ENCODE assay signal across 27 mouse cellular contexts in the genomic region with DNA sequence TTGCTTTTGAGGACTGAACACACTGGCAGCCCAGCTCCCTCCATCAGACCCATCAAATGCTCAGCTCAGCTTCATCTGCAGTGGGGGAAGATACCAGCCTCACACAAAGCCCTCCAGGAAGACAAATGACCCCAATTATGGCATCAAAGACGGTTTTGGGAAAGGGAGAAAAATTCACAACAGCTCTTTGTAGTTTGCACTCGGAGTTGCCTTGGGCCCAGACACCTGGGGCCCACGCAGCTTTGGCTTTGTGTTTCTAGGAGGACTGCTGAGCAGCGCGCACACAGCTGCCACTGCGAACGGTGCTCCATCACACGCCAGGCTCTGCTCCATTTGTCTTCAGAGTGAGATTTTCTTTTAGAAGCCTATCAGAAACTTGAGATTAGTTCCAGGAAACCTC.
DNase-seq lines count a peak whose midpoint lies in the region; ATAC-seq and TF ChIP-seq lines count a peak whose summit lies in the region.
"Had no signal": no experiment of that assay in that cellular context is flagged by ENCODE, and none has a peak within 500 bp of the region (broad histone marks: within the 10 kb centered on the region; RNA-seq: fewer than 3 reads in every experiment).

No protein-coding gene starts in this region.

- peaks cover 3% of the 10 kb centered on the region; the same call in 1 of the 2 replicates for H3K4me1 ChIP-seq in forebrain, embryonic 14.5 days (ENCODE audit: control insufficient read depth, insufficient read depth, low read length)
- H3K4me1 ChIP-seq in forebrain, embryonic 16.5 days (replicated peaks; ENCODE audit: control insufficient read depth, insufficient read depth, low read length) = peaks cover 8% of the 10 kb centered on the region
- peaks cover 5% of the 10 kb centered on the region; the same call in 1 of the 2 replicates for H3K4me1 ChIP-seq in embryonic facial prominence, embryonic 10.5 days
- H3K4me1 ChIP-seq in hindbrain, postnatal 0 days (ENCODE audit: insufficient read depth, low read length) = peaks cover 5% of the 10 kb centered on the region; the same call in 1 of the 2 replicates
- H3K4me1 ChIP-seq: embryonic facial prominence, embryonic 12.5 days; limb, embryonic 12.5 days; midbrain, embryonic 12.5 days had no signal

- no peak for ATAC-seq in forebrain, embryonic 14.5 days
- no peak for ATAC-seq in forebrain, embryonic 16.5 days
- ATAC-seq in hindbrain, postnatal 0 days = no peak
- ATAC-seq: forebrain, embryonic 15.5 days; liver, postnatal 0 days; lung, postnatal 0 days had no signal

- no peaks in the 10 kb centered on the region for H3K9me3 ChIP-seq in forebrain, embryonic 14.5 days (replicated peaks; ENCODE audit: control insufficient read depth, low read length)
- H3K9me3 ChIP-seq in forebrain, embryonic 16.5 days (ENCODE audit: control insufficient read depth, low read length) = no peaks in the 10 kb centered on the region
- H3K9me3 ChIP-seq in embryonic facial prominence, embryonic 10.5 days = no peaks in the 10 kb centered on the region
- no peaks in the 10 kb centered on the region for H3K9me3 ChIP-seq in hindbrain, postnatal 0 days (ENCODE audit: low read length)
- H3K9me3 ChIP-seq: embryonic facial prominence, embryonic 12.5 days; forebrain, embryonic 15.5 days; midbrain, embryonic 12.5 days had no signal

- no peak overlapping the region for H3K4me2 ChIP-seq in forebrain, embryonic 14.5 days (ENCODE audit: low read length)
- H3K4me2 ChIP-seq in forebrain, embryonic 16.5 days (ENCODE audit: low read length) = no peak overlapping the region
- H3K4me2 ChIP-seq in hindbrain, postnatal 0 days (ENCODE audit: low read depth, low read length) = no peak overlapping the region
- H3K4me2 ChIP-seq: embryonic facial prominence, embryonic 12.5 days; forebrain, embryonic 15.5 days; limb, embryonic 12.5 days; liver, embryonic 11.5 days; midbrain, embryonic 12.5 days had no signal

- TF ChIP-seq CTCF in brain, embryonic 14.5 days (IDR thresholded peaks at IDR 0.05; ENCODE audit: borderline replicate concordance, extremely low read depth, insufficient read depth, insufficient read length) = no peak
- no peak for TF ChIP-seq CTCF in hindbrain, postnatal 0 days (IDR thresholded peaks at IDR 0.05; ENCODE audit: low read depth)

- peak; percentile 27 for DNase-seq in forebrain, embryonic 14.5 days (ENCODE audit: low spot score)
- DNase-seq in brain, embryonic 14.5 days (ENCODE audit: low read depth) = peak; percentile 62
- DNase-seq in embryonic facial prominence, embryonic 10.5 days (ENCODE audit: low spot score) = peak; percentile 23
- peak; percentile 20 for DNase-seq in hindbrain, postnatal 0 days (ENCODE audit: low spot score)
- DNase-seq in ovary, postnatal 10 days (ENCODE audit: low spot score) = no peak
- DNase-seq in kidney, adult 11 months = no peak
- no peak for DNase-seq in kidney, adult 18-20 months
- DNase-seq: adrenal gland, postnatal 10 days; cerebellum, adult 2 months; cerebellum, postnatal 25 days; gastrocnemius, postnatal 25 days; heart, adult 2 months; kidney, adult 8-10 months; kidney, postnatal 14 days; liver, postnatal 0 days; right cerebral cortex, postnatal 14 days; thymus, adult 2 months had no signal

- H3K27ac ChIP-seq in forebrain, embryonic 14.5 days (ENCODE audit: low read depth, low read length) = no peak overlapping the region
- no peak overlapping the region for H3K27ac ChIP-seq in forebrain, embryonic 16.5 days (ENCODE audit: low read length)
- no peak overlapping the region for H3K27ac ChIP-seq in embryonic facial prominence, embryonic 10.5 days (replicated peaks)
- no peak overlapping the region for H3K27ac ChIP-seq in hindbrain, postnatal 0 days
- H3K27ac ChIP-seq: embryonic facial prominence, embryonic 12.5 days; forebrain, embryonic 15.5 days; heart, adult 2 months; limb, embryonic 12.5 days; macrophage; midbrain, embryonic 12.5 days; stomach, postnatal 0 days had no signal

- H3K36me3 ChIP-seq in forebrain, embryonic 14.5 days (ENCODE audit: control insufficient read depth, insufficient read depth, low read length) = no peaks in the 10 kb centered on the region
- no peaks in the 10 kb centered on the region for H3K36me3 ChIP-seq in forebrain, embryonic 16.5 days (ENCODE audit: control insufficient read depth, insufficient read depth)
- H3K36me3 ChIP-seq in embryonic facial prominence, embryonic 10.5 days (replicated peaks) = no peaks in the 10 kb centered on the region
- no peaks in the 10 kb centered on the region for H3K36me3 ChIP-seq in hindbrain, postnatal 0 days (ENCODE audit: insufficient read depth, low read length)
- H3K36me3 ChIP-seq: embryonic facial prominence, embryonic 12.5 days; forebrain, embryonic 15.5 days; limb, embryonic 12.5 days; midbrain, embryonic 12.5 days had no signal

- no peaks in the 10 kb centered on the region for H3K27me3 ChIP-seq in forebrain, embryonic 14.5 days (replicated peaks; ENCODE audit: control insufficient read depth, insufficient read depth, low read length)
- H3K27me3 ChIP-seq in forebrain, embryonic 16.5 days (replicated peaks; ENCODE audit: control insufficient read depth, insufficient read depth, low read length) = no peaks in the 10 kb centered on the region
- H3K27me3 ChIP-seq in embryonic facial prominence, embryonic 10.5 days (replicated peaks; ENCODE audit: low read depth, poor library complexity, severe bottlenecking) = no peaks in the 10 kb centered on the region
- no peaks in the 10 kb centered on the region for H3K27me3 ChIP-seq in hindbrain, postnatal 0 days (ENCODE audit: insufficient read depth, low read length)
- H3K27me3 ChIP-seq: embryonic facial prominence, embryonic 12.5 days; forebrain, embryonic 15.5 days; limb, embryonic 12.5 days; midbrain, embryonic 12.5 days had no signal

- no peak overlapping the region for H3K4me3 ChIP-seq in forebrain, embryonic 14.5 days (ENCODE audit: low read depth, low read length)
- no peak overlapping the region for H3K4me3 ChIP-seq in forebrain, embryonic 16.5 days (replicated peaks; ENCODE audit: low read length)
- no peak overlapping the region for H3K4me3 ChIP-seq in embryonic facial prominence, embryonic 10.5 days
- no peak overlapping the region for H3K4me3 ChIP-seq in hindbrain, postnatal 0 days (ENCODE audit: low read length)
- H3K4me3 ChIP-seq: embryonic facial prominence, embryonic 12.5 days; erythroblast, embryonic 14.5 days; forebrain, embryonic 15.5 days; heart, adult 2 months; limb, embryonic 12.5 days; midbrain, embryonic 12.5 days had no signal

- TF ChIP-seq POLR2A in brain, embryonic 14.5 days (IDR thresholded peaks at IDR 0.05; ENCODE audit: borderline replicate concordance, extremely low read depth, insufficient read depth, insufficient read length, poor library complexity, severe bottlenecking) = no peak

- no peak overlapping the region for H3K9ac ChIP-seq in forebrain, embryonic 14.5 days (ENCODE audit: low read length)
- no peak overlapping the region for H3K9ac ChIP-seq in forebrain, embryonic 16.5 days (replicated peaks; ENCODE audit: low read depth, low read length)
- no peak overlapping the region for H3K9ac ChIP-seq in hindbrain, postnatal 0 days (replicated peaks; ENCODE audit: low read length)
- H3K9ac ChIP-seq: embryonic facial prominence, embryonic 12.5 days; forebrain, embryonic 15.5 days; limb, embryonic 12.5 days; liver, postnatal 0 days; midbrain, embryonic 12.5 days had no signal

- 49% methylated on average over 8 of the region's 8 CpGs for WGBS in forebrain, embryonic 14.5 days
- WGBS in forebrain, embryonic 16.5 days = 49% methylated on average over 8 of the region's 8 CpGs
- 65% methylated on average over 8 of the region's 8 CpGs for WGBS in embryonic facial prominence, embryonic 10.5 days
- 29% methylated on average over 8 of the region's 8 CpGs for WGBS in hindbrain, postnatal 0 days

Comparison
In these comparisons a context has a peak if more than half of its experiments do, and no peak if none do; other contexts are left out.
1. DNase-seq: peak in forebrain, embryonic 14.5 days (single experiment), brain, embryonic 14.5 days (single experiment), embryonic facial prominence, embryonic 10.5 days (single experiment) and hindbrain, postnatal 0 days (single experiment); none in ovary, postnatal 10 days (single experiment), kidney, adult 11 months (single experiment) and kidney, adult 18-20 months (single experiment).